Mouse (Mus musculus) embryonic facial prominence, embryonic 13.5 days (tissue): ENCODE measurements around the gene Cacng2. TPM values are rescaled to one million over a fixed set of nuclear protein-coding genes. Genes with fewer than 3 reads are reported as not detected.
"Not testable (repeated sequence)": the region's sequence is repeated elsewhere in the genome, so short reads cannot be mapped to it uniquely, and the experiment has no call there.

Experiments used
- ATAC-seq: fragments of 200-750 bp; cut with Nextera tagmentation; 2 replicates; pipeline ENCODE4 v1.8.0; 2017; ENCODE audit warnings: low read depth; ENCODE audit not compliant: insufficient number of reproducible peaks, insufficient read depth, low FRiP score, low TSS enrichment
- H3K27ac ChIP-seq: fragments of 300-500 bp; sonication (generic); 2 replicates; pipeline ENCODE4 v1.5.1; 2015; ENCODE audit warnings: moderate library complexity, mild to moderate bottlenecking, inconsistent platforms
- H3K27me3 ChIP-seq: fragments of 300-500 bp; sonication (generic); 2 replicates; pipeline ENCODE4 v1.6.1; 2015; ENCODE audit warnings: mild to moderate bottlenecking, inconsistent platforms
- H3K36me3 ChIP-seq: fragments of 300-500 bp; sonication (generic); 2 replicates; pipeline ENCODE4 v1.6.1; 2015; ENCODE audit warnings: mild to moderate bottlenecking, inconsistent platforms
- H3K4me1 ChIP-seq: fragments of 300-500 bp; sonication (generic); 2 replicates; pipeline ENCODE4 v1.6.1; 2015; ENCODE audit warnings: inconsistent platforms
- H3K4me2 ChIP-seq: fragments of 300-500 bp; sonication (generic); 2 replicates; pipeline ENCODE4 v1.6.1; 2015; ENCODE audit warnings: moderate library complexity, mild to moderate bottlenecking, inconsistent platforms
- H3K4me3 ChIP-seq: fragments of 300-500 bp; sonication (generic); 2 replicates; pipeline ENCODE4 v1.5.1; 2015; ENCODE audit warnings: mild to moderate bottlenecking, inconsistent platforms
- H3K9ac ChIP-seq: fragments of 300-500 bp; sonication (generic); 2 replicates; pipeline ENCODE4 v1.6.1; 2015; ENCODE audit warnings: mild to moderate bottlenecking, inconsistent platforms
- H3K9me3 ChIP-seq: fragments of 300-500 bp; sonication (generic); 2 replicates; pipeline ENCODE4 v1.6.1; 2016; ENCODE audit warnings: inconsistent platforms
- WGBS: fragments of 180-500 bp; shearing (Covaris S2); methylation state at CpG from one replicate; pipeline ENCODE4 v1.1.7; 2015; ENCODE audit warnings: mixed read lengths; 5-methylcytosine and 5-hydroxymethylcytosine counted together
- polyA plus RNA-seq: library from polyadenylated mRNA; unstranded; fragments of >200 nt; fragmentation: Nextera tagmentation; extraction: Ambion mirVana; gene quantifications from 2 replicates; pipeline ENCODE4 v1.2.1, GENCODE M21; 2015

Gene Cacng2
- polyA plus RNA-seq, 1 experiment from 2014 or later: 0.14 TPM

GRCm38 (mm10) chr15:78049933-78050332 lies 69.9 kb downstream of the Cacng2 start:
- Histone ChIP-seq H3K36me3 (no peaks in the 10 kb centered on the region), H3K27me3 (no peaks in the 10 kb centered on the region), H3K9me3 (no peaks in the 10 kb centered on the region), H3K9ac (no peak overlapping the region), H3K4me3 (no peak overlapping the region), H3K4me2 (no peak overlapping the region), H3K4me1 (no peaks in the 10 kb centered on the region), H3K27ac (no peak overlapping the region)
- ATAC-seq: no peak
- WGBS: 72% methylated on average over 2 of the region's 2 CpGs

- no peak for ATAC-seq
- Histone ChIP-seq H3K9ac (no peak overlapping the region), H3K27me3 (no peaks in the 10 kb centered on the region)
Measured at GRCm38 (mm10) chr15:78045842-78046241, 74.0 kb downstream of the Cacng2 start.

GRCm38 (mm10) chr15:78045314-78045713 lies 74.5 kb downstream of the Cacng2 start:
- H3K27me3 ChIP-seq: no peaks in the 10 kb centered on the region
- no peak overlapping the region for H3K4me2 ChIP-seq
- no peak overlapping the region for H3K4me3 ChIP-seq
- H3K4me1 ChIP-seq: no peaks in the 10 kb centered on the region
- WGBS: 68% methylated on average over 7 of the region's 7 CpGs
- no peak overlapping the region for H3K9ac ChIP-seq
- no peak overlapping the region for H3K27ac ChIP-seq
- no peaks in the 10 kb centered on the region for H3K36me3 ChIP-seq
- ATAC-seq: no peak
- H3K9me3 ChIP-seq: no peaks in the 10 kb centered on the region

More at GRCm38 (mm10) chr15:78045842-78046241, 74.0 kb downstream of the Cacng2 start:
- H3K4me2 ChIP-seq: no peak overlapping the region
- H3K36me3 ChIP-seq: no peaks in the 10 kb centered on the region
- no peaks in the 10 kb centered on the region for H3K9me3 ChIP-seq
- 70% methylated on average over 7 of the region's 7 CpGs for WGBS
- no peaks in the 10 kb centered on the region for H3K4me1 ChIP-seq
- H3K4me3 ChIP-seq: no peak overlapping the region
- H3K27ac ChIP-seq: no peak overlapping the region

- ATAC-seq: no peak
- 74% methylated on average over 6 of the region's 6 CpGs for WGBS
- H3K27ac ChIP-seq: no peak overlapping the region
Measured at GRCm38 (mm10) chr15:78044826-78045225, 75.0 kb downstream of the Cacng2 start.

GRCm38 (mm10) chr15:78042706-78043105 lies 77.1 kb downstream of the Cacng2 start:
- no peaks in the 10 kb centered on the region for H3K4me1 ChIP-seq
- H3K36me3 ChIP-seq: no peaks in the 10 kb centered on the region
- no peak overlapping the region for H3K27ac ChIP-seq
- H3K4me2 ChIP-seq: no peak overlapping the region
- H3K4me3 ChIP-seq: no peak overlapping the region
- 86% methylated on average over 8 of the region's 8 CpGs for WGBS
- no peak for ATAC-seq
- no peak overlapping the region for H3K9ac ChIP-seq
- no peaks in the 10 kb centered on the region for H3K27me3 ChIP-seq
- no peaks in the 10 kb centered on the region for H3K9me3 ChIP-seq

More at GRCm38 (mm10) chr15:78044826-78045225, 75.0 kb downstream of the Cacng2 start:
- no peak overlapping the region for H3K4me3 ChIP-seq
- no peak overlapping the region for H3K9ac ChIP-seq
- no peaks in the 10 kb centered on the region for H3K4me1 ChIP-seq
- no peaks in the 10 kb centered on the region for H3K27me3 ChIP-seq
- no peak overlapping the region for H3K4me2 ChIP-seq
- no peaks in the 10 kb centered on the region for H3K9me3 ChIP-seq
- no peaks in the 10 kb centered on the region for H3K36me3 ChIP-seq

GRCm38 (mm10) chr15:78037626-78038025 lies 82.2 kb downstream of the Cacng2 start:
- Histone ChIP-seq H3K27ac (no peak overlapping the region), H3K9ac (no peak overlapping the region), H3K36me3 (no peaks in the 10 kb centered on the region), H3K4me2 (no peak overlapping the region), H3K4me1 (no peaks in the 10 kb centered on the region), H3K9me3 (no peaks in the 10 kb centered on the region), H3K27me3 (no peaks in the 10 kb centered on the region), H3K4me3 (no peak overlapping the region)
- 77% methylated on average over 10 of the region's 10 CpGs for WGBS
- ATAC-seq: no peak

- Histone ChIP-seq H3K4me1 (no peaks in the 10 kb centered on the region), H3K9me3 (no peaks in the 10 kb centered on the region), H3K4me3 (no peak overlapping the region), H3K27me3 (no peaks in the 10 kb centered on the region), H3K27ac (no peak overlapping the region), H3K9ac (no peak overlapping the region), H3K4me2 (no peak overlapping the region), H3K36me3 (no peaks in the 10 kb centered on the region)
- 65% methylated on average over 2 of the region's 2 CpGs for WGBS
- no peak for ATAC-seq
Measured at GRCm38 (mm10) chr15:78036586-78036985, 83.2 kb downstream of the Cacng2 start.

- Histone ChIP-seq H3K4me3 (no peak overlapping the region), H3K27me3 (no peaks in the 10 kb centered on the region), H3K9ac (no peak overlapping the region), H3K4me2 (no peak overlapping the region), H3K36me3 (no peaks in the 10 kb centered on the region), H3K4me1 (no peaks in the 10 kb centered on the region), H3K9me3 (no peaks in the 10 kb centered on the region), H3K27ac (no peak overlapping the region)
- 63% methylated on average over 8 of the region's 8 CpGs for WGBS
- ATAC-seq: no peak
Measured at GRCm38 (mm10) chr15:78029938-78030337, 89.9 kb downstream of the Cacng2 start.

- Histone ChIP-seq H3K4me1 (no peaks in the 10 kb centered on the region), H3K4me2 (no peak overlapping the region), H3K9ac (no peak overlapping the region), H3K4me3 (no peak overlapping the region), H3K27ac (no peak overlapping the region), H3K36me3 (no peaks in the 10 kb centered on the region), H3K27me3 (no peaks in the 10 kb centered on the region), H3K9me3 (no peaks in the 10 kb centered on the region)
- no peak for ATAC-seq
- WGBS: 80% methylated on average over 6 of the region's 6 CpGs
Measured at GRCm38 (mm10) chr15:78026521-78026920, 93.3 kb downstream of the Cacng2 start.

GRCm38 (mm10) chr15:78024211-78024610 lies 95.6 kb downstream of the Cacng2 start:
- Histone ChIP-seq H3K4me2 (no peak overlapping the region), H3K4me1 (no peaks in the 10 kb centered on the region), H3K27ac (no peak overlapping the region), H3K9me3 (no peaks in the 10 kb centered on the region), H3K36me3 (no peaks in the 10 kb centered on the region), H3K9ac (no peak overlapping the region), H3K4me3 (no peak overlapping the region), H3K27me3 (no peaks in the 10 kb centered on the region)
- ATAC-seq: no peak
- WGBS: 69% methylated on average over 4 of the region's 4 CpGs

GRCm38 (mm10) chr15:78014046-78014445 lies 105.8 kb downstream of the Cacng2 start:
- Histone ChIP-seq H3K4me3 (no peak overlapping the region), H3K9ac (no peak overlapping the region), H3K4me1 (no peaks in the 10 kb centered on the region), H3K9me3 (no peaks in the 10 kb centered on the region), H3K4me2 (no peak overlapping the region), H3K27me3 (no peaks in the 10 kb centered on the region; the same call in 1 of the 2 replicates), H3K27ac (no peak overlapping the region), H3K36me3 (no peaks in the 10 kb centered on the region)
- ATAC-seq: no peak
- WGBS: 95% methylated on average over 1 of the region's 1 CpGs

GRCm38 (mm10) chr15:78008206-78008605 lies 111.6 kb downstream of the Cacng2 start:
- not testable (repeated sequence) for H3K27me3 ChIP-seq, H3K9me3 ChIP-seq, H3K27ac ChIP-seq, H3K9ac ChIP-seq, H3K4me3 ChIP-seq, ATAC-seq, H3K36me3 ChIP-seq, H3K4me1 ChIP-seq, H3K4me2 ChIP-seq
- WGBS: 93% methylated on average over 8 of the region's 8 CpGs

GRCm38 (mm10) chr15:78003929-78004328 lies 115.9 kb downstream of the Cacng2 start:
- 58% methylated on average over 9 of the region's 9 CpGs for WGBS
- Histone ChIP-seq H3K4me2 (no peak overlapping the region), H3K27ac (no peak overlapping the region), H3K9me3 (no peaks in the 10 kb centered on the region), H3K27me3 (no peaks in the 10 kb centered on the region), H3K9ac (no peak overlapping the region), H3K4me1 (no peaks in the 10 kb centered on the region), H3K36me3 (no peaks in the 10 kb centered on the region), H3K4me3 (no peak overlapping the region)
- no peak for ATAC-seq
